Mouse (Mus musculus) adrenal gland, postnatal 14 days (tissue): Measurements from ENCODE around the gene Olfr786. TPM values are rescaled to one million over a fixed set of nuclear protein-coding genes. Genes with fewer than 3 reads are reported as not detected.

Experiments
- DNase-seq: peaks from one replicate; pipeline ENCODE4 v3.0.0; 2021; ENCODE audit warnings: mixed read lengths
- long read RNA-seq, 2 experiments: library from polyadenylated mRNA; stranded (forward); transcript quantifications; one replicate each; pipeline ENCODE4 v2.0.0; 2021
- total RNA-seq: library from RNA; stranded (reverse); gene quantifications from 2 replicates; pipeline ENCODE4 v1.2.3, GENCODE M21; 2021

The Olfr786 gene
- not detected in 2 replicates for total RNA-seq
- long read RNA-seq, experiment 1: 0 reads
- long read RNA-seq, experiment 2: 0 reads

- no peak for DNase-seq
Observed at GRCm38 (mm10) chr10:129427006-129427405, at the start of gene Olfr786. Gene Olfr786 (plus strand): TSS chr10:129427306.

- DNase-seq: no peak
Observed at GRCm38 (mm10) chr10:129383783-129384182, 43.3 kb upstream of the Olfr786 start, which contains the start of gene Olfr784. Gene Olfr784 (plus strand): TSS chr10:129384083.

- DNase-seq: no peak
Observed at GRCm38 (mm10) chr10:129400892-129401291, 26.2 kb upstream of the Olfr786 start.

GRCm38 (mm10) chr10:129405126-129405525, 22.0 kb upstream of the Olfr786 start, which contains the start of gene Olfr785:
Gene Olfr785 (plus strand): TSS chr10:129405426.
- DNase-seq: no peak

- DNase-seq: no peak
Observed at GRCm38 (mm10) chr10:129461562-129461961, 34.5 kb downstream of the Olfr786 start, which contains the start of gene Olfr787. Gene Olfr787 (plus strand): TSS chr10:129461862.

- DNase-seq: no peak
Observed at GRCm38 (mm10) chr10:129470698-129471097, 43.6 kb downstream of the Olfr786 start, which contains the start of gene Olfr788. Gene Olfr788 (plus strand): TSS chr10:129470998.

- no peak for DNase-seq
Observed at GRCm38 (mm10) chr10:129473256-129473655, 46.1 kb downstream of the Olfr786 start.

GRCm38 (mm10) chr10:129473723-129474122, 46.6 kb downstream of the Olfr786 start:
- no peak for DNase-seq

- DNase-seq: no peak
Observed at GRCm38 (mm10) chr10:129484452-129484851, 57.3 kb downstream of the Olfr786 start, which contains the start of gene Olfr789. Gene Olfr789 (plus strand): TSS chr10:129484752.

Other genes starting within 250 kb of the Olfr786 start
- gene Olfr772, start 249.4 kb upstream of the Olfr786 start, total RNA-seq: not detected in 2 replicates
- not detected in 2 replicates for gene Olfr773, start 239.9 kb upstream of the Olfr786 start, total RNA-seq
- not detected in 2 replicates for gene Olfr774, start 191.1 kb upstream of the Olfr786 start, total RNA-seq
- not detected in 2 replicates for gene Olfr775, start 178.9 kb upstream of the Olfr786 start, total RNA-seq
- gene Olfr776, start 168.2 kb upstream of the Olfr786 start, total RNA-seq: not detected in 2 replicates
- not detected in 2 replicates for gene Olfr777, start 155.8 kb upstream of the Olfr786 start, total RNA-seq
- gene Olfr780, start 109.2 kb upstream of the Olfr786 start, total RNA-seq: not detected in 2 replicates
- gene Olfr781, start 98.5 kb upstream of the Olfr786 start, total RNA-seq: not detected in 2 replicates
- not detected in 2 replicates for gene Olfr782, start 78.5 kb upstream of the Olfr786 start, total RNA-seq
- not detected in 2 replicates for gene Olfr784, start 43.2 kb upstream of the Olfr786 start, total RNA-seq
- not detected in 2 replicates for gene Olfr785, start 21.9 kb upstream of the Olfr786 start, total RNA-seq
- not detected in 2 replicates for gene Olfr787, start 34.6 kb downstream of the Olfr786 start, total RNA-seq
- gene Olfr788, start 43.7 kb downstream of the Olfr786 start, total RNA-seq: not detected in 2 replicates
- not detected in 2 replicates for gene Olfr789, start 57.4 kb downstream of the Olfr786 start, total RNA-seq
- gene Olfr790, start 71.2 kb downstream of the Olfr786 start, total RNA-seq: not detected in 2 replicates
- gene Olfr791, start 94.5 kb downstream of the Olfr786 start, total RNA-seq: not detected in 2 replicates
- gene Olfr792, start 111.9 kb downstream of the Olfr786 start, total RNA-seq: not detected in 2 replicates
- not detected in 2 replicates for gene Olfr794, start 140.3 kb downstream of the Olfr786 start, total RNA-seq
- not detected in 2 replicates for gene Olfr796, start 185.3 kb downstream of the Olfr786 start, total RNA-seq
- gene Olfr798, start 200.6 kb downstream of the Olfr786 start, total RNA-seq: not detected in 2 replicates
- gene Olfr799, start 210.2 kb downstream of the Olfr786 start, total RNA-seq: not detected in 2 replicates
- not detected in 2 replicates for gene Olfr800, start 230.4 kb downstream of the Olfr786 start, total RNA-seq
- not detected in 2 replicates for gene Olfr801, start 246.6 kb downstream of the Olfr786 start, total RNA-seq